10 mouse cellular contexts compared by ENCODE assay signal in the genomic region with DNA sequence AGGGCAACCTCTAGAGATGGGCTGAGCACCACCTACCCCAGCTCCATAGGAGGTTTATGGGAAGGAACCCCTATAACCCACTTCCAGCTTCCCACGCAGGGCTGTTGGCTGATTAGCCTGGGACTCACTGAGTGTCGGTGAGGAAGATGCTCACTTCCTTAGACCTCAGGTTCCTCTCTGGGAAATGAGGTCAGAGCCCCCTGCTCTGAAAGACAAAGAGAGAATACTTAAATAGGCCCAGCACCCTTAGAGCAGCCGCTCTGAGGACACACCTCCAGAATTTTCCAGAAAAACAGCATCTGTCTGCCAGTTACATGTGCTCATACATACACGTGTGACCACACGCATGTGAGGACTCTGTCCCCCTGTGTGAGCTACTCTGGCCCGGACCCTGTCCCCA. TPM values are rescaled to one million over a fixed set of nuclear protein-coding genes. Genes with fewer than 3 reads are reported as not detected.
DNase-seq lines count a peak whose midpoint lies in the region; ATAC-seq and TF ChIP-seq lines count a peak whose summit lies in the region.
"Had no signal": no experiment of that assay in that cellular context is flagged by ENCODE, and none has a peak within 500 bp of the region (broad histone marks: within the 10 kb centered on the region; RNA-seq: fewer than 3 reads in every experiment).

No protein-coding gene starts in this region.

- H3K27me3 ChIP-seq in heart, postnatal 0 days (ENCODE audit: control insufficient read depth, insufficient read depth, low read length): no peaks in the 10 kb centered on the region
- H3K27me3 ChIP-seq in embryonic facial prominence, embryonic 13.5 days: no peaks in the 10 kb centered on the region
- H3K27me3 ChIP-seq in intestine, embryonic 15.5 days (replicated peaks): no peaks in the 10 kb centered on the region
- H3K27me3 ChIP-seq in neural tube, embryonic 12.5 days (replicated peaks): no peaks in the 10 kb centered on the region

- peaks cover 19% of the 10 kb centered on the region for H3K4me1 ChIP-seq in heart, postnatal 0 days (ENCODE audit: control insufficient read depth, insufficient read depth)
- H3K4me1 ChIP-seq in embryonic facial prominence, embryonic 13.5 days: peaks cover 30% of the 10 kb centered on the region
- H3K4me1 ChIP-seq in intestine, embryonic 15.5 days (replicated peaks): peaks cover 27% of the 10 kb centered on the region
- H3K4me1 ChIP-seq in neural tube, embryonic 12.5 days: peaks cover 41% of the 10 kb centered on the region

- peak overlapping the region; percentile 48 for H3K4me2 ChIP-seq in heart, postnatal 0 days (ENCODE audit: low read depth, low read length)
- H3K4me2 ChIP-seq in embryonic facial prominence, embryonic 13.5 days: peak overlapping the region; percentile 53
- H3K4me2 ChIP-seq in intestine, embryonic 15.5 days (replicated peaks): peak overlapping the region; percentile 68
- peak overlapping the region; percentile 47 for H3K4me2 ChIP-seq in neural tube, embryonic 12.5 days (replicated peaks)

- no peak for DNase-seq in heart, postnatal 0 days (ENCODE audit: low spot score)
- no peak for DNase-seq in heart, postnatal 14 days
- DNase-seq in gastrocnemius, postnatal 14 days: no peak
- no peak for DNase-seq in adrenal gland, adult 2 months
- no peak for DNase-seq in adrenal gland, adult 18-20 months (ENCODE audit: low spot score in 2 of 2)
- DNase-seq: thymus, postnatal 36 days had no signal

- no peak for TF ChIP-seq CTCF in heart, postnatal 0 days (IDR thresholded peaks at IDR 0.05; ENCODE audit: low read depth)

- 81% methylated on average over 6 of the region's 6 CpGs for WGBS in heart, postnatal 0 days
- 62% methylated on average over 6 of the region's 6 CpGs for WGBS in embryonic facial prominence, embryonic 13.5 days
- WGBS in intestine, embryonic 15.5 days: 78% methylated on average over 6 of the region's 6 CpGs
- 51% methylated on average over 6 of the region's 6 CpGs for WGBS in neural tube, embryonic 12.5 days

- H3K36me3 ChIP-seq in heart, postnatal 0 days (replicated peaks; ENCODE audit: control insufficient read depth, insufficient read depth, low read length): no peaks in the 10 kb centered on the region
- H3K36me3 ChIP-seq in embryonic facial prominence, embryonic 13.5 days: no peaks in the 10 kb centered on the region
- H3K36me3 ChIP-seq in intestine, embryonic 15.5 days: no peaks in the 10 kb centered on the region
- H3K36me3 ChIP-seq in neural tube, embryonic 12.5 days: no peaks in the 10 kb centered on the region

- H3K9ac ChIP-seq in heart, postnatal 0 days (replicated peaks; ENCODE audit: low read depth, low read length): peak overlapping the region; percentile 62; the same call in 1 of the 2 replicates
- H3K9ac ChIP-seq in embryonic facial prominence, embryonic 13.5 days: peak overlapping the region; percentile 76
- peak overlapping the region; percentile 59 for H3K9ac ChIP-seq in intestine, embryonic 15.5 days
- H3K9ac ChIP-seq in neural tube, embryonic 12.5 days: peak overlapping the region; percentile 51; the same call in 1 of the 2 replicates

- no peak for TF ChIP-seq EP300 in heart, postnatal 0 days (IDR thresholded peaks at IDR 0.05; ENCODE audit: low read depth)

- no peak overlapping the region; the same call in 1 of the 2 replicates for H3K4me3 ChIP-seq in heart, postnatal 0 days (ENCODE audit: low read depth, low read length)
- no peak overlapping the region for H3K4me3 ChIP-seq in embryonic facial prominence, embryonic 13.5 days
- no peak overlapping the region for H3K4me3 ChIP-seq in intestine, embryonic 15.5 days (replicated peaks)
- H3K4me3 ChIP-seq in neural tube, embryonic 12.5 days: no peak overlapping the region

- intact Hi-C loops in heart, postnatal 14 days (cut with DNase I): no loop called here
- intact Hi-C loops in gastrocnemius, postnatal 14 days (cut with DNase I; ENCODE audit: low total_unique reads): no loop called here

- peak; percentile 8; the same call in 1 of the 2 replicates for ATAC-seq in heart, postnatal 0 days (ENCODE audit: insufficient read depth, low read depth)
- no peak for ATAC-seq in embryonic facial prominence, embryonic 13.5 days (ENCODE audit: insufficient number of reproducible peaks, insufficient read depth, low FRiP score, low TSS enrichment, low read depth)
- no peak; the same call in none of the 2 replicates for ATAC-seq in intestine, embryonic 15.5 days
- no peak for ATAC-seq in neural tube, embryonic 12.5 days (ENCODE audit: low FRiP score, low read depth)

- no peaks in the 10 kb centered on the region for H3K9me3 ChIP-seq in heart, postnatal 0 days (replicated peaks; ENCODE audit: control insufficient read depth, low read length)
- H3K9me3 ChIP-seq in embryonic facial prominence, embryonic 13.5 days: no peaks in the 10 kb centered on the region
- H3K9me3 ChIP-seq in intestine, embryonic 15.5 days: no peaks in the 10 kb centered on the region
- H3K9me3 ChIP-seq in neural tube, embryonic 12.5 days: no peaks in the 10 kb centered on the region

- H3K27ac ChIP-seq in heart, postnatal 0 days (ENCODE audit: low read depth): peak overlapping the region; percentile 88
- peak overlapping the region; percentile 90 for H3K27ac ChIP-seq in embryonic facial prominence, embryonic 13.5 days
- peak overlapping the region; percentile 96 for H3K27ac ChIP-seq in intestine, embryonic 15.5 days
- peak overlapping the region; percentile 92 for H3K27ac ChIP-seq in neural tube, embryonic 12.5 days

RNA-seq across cellular contexts. Expression of gene 1810010D01Rik, which starts 1.1 kb away (rescaled TPM):
- 7.1 TPM in 1 of 2 replicates, not detected in the other for total RNA-seq in heart, postnatal 0 days (2014; rRNA removed; ENCODE audit: low replicate concordance)
- polyA plus RNA-seq in heart, postnatal 0 days (2015; fragmentation: Nextera tagmentation; extraction: Ambion mirVana): not detected in 2 replicates
- total RNA-seq in heart, postnatal 14 days (2021): under 1 TPM in 1 of 2 experiments, not detected in 1; 0.43 TPM
- 0.44 and 0.84 TPM in 2 replicates for polyA plus RNA-seq in embryonic facial prominence, embryonic 13.5 days (2015; fragmentation: Nextera tagmentation; extraction: Ambion mirVana)
- polyA plus RNA-seq in intestine, embryonic 15.5 days (2015; fragmentation: Nextera tagmentation; extraction: Ambion mirVana): 0.59 and 1.2 TPM in 2 replicates
- polyA plus RNA-seq in neural tube, embryonic 12.5 days (2016; fragmentation: Nextera tagmentation; extraction: Ambion mirVana): 0.53 TPM in 1 of 2 replicates, not detected in the other
- under 1 TPM in 1 of 2 experiments, not detected in 1; 0.35 TPM for total RNA-seq in gastrocnemius, postnatal 14 days (2021)
- total RNA-seq in adrenal gland, adult 2 months (2021): under 1 TPM in 1 of 2 experiments, not detected in 1; 0.48 TPM
- polyA plus RNA-seq in adrenal gland, adult 2 months (2012; rRNA removed): 1.1 and 1.7 TPM in 2 replicates
- total RNA-seq in adrenal gland, adult 18-20 months (2021): not detected
- total RNA-seq: hematopoietic stem cell, adult 5-6 weeks had no signal
